Mouse (Mus musculus): ENCODE measurements around the gene Rheb.
A peak's percentile ranks its signal among the peaks of the same experiment; 100 is the strongest.
"Not testable (repeated sequence)": the region's sequence is repeated elsewhere in the genome, so short reads cannot be mapped to it uniquely, and the experiment has no call there.

Gene Rheb

GRCm38 (mm10) chr5:24782957-24783356, 59.5 kb downstream of the Rheb start:
- DNase-seq, result no peak

DNA sequence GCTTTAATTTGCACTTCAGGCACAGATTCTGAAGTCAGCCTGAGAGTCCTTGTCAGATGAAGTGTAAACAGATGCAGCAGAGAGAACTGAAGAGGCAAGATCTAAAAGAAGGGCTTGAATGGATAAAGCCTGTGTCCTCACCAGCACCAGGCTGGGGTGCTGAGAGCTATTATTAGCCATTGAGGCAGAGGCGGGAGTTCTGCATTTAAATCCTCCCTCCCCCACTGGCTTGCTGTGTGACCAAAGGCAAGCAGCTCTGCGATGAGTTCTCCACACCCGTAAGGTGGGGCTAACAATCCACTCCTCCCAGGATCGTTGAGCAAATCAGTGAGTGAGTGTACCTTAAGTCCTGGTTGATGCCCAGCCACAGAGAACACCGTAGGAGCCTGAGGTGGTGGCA, 61.4 kb downstream of the Rheb start:
- DNase-seq, result no peak

DNA sequence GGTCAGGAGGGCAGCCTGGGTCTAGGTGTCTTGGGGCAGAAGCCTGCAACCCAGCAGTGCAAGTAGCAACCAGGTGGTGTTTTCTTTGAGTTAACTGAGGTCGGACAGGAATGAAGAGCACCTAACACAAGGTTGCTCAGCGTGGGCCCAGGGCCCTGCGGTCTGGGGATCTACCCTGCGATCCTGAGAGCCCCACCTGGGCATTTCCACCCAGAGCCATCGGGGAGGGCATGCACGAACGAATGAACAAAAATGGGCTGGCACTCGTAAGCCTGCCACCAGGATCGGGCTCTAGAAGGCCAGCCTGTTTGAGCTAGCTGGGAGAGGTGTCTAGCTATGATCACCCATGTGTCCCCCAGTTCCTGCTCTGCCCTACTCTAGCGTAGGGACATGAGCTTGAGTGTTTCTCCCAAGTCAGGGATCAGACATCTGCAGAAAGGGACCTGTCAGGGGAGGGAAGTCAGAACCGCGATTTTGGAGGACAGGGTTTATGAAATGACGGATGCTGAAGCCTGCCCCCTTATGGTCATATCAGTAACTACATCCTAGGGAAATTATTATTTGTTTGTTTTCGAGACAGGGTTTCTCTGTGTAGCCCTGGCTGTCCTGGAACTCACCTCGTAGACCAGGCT, 62.4 kb downstream of the Rheb start:
- DNase-seq, result peak in 1 of 2 experiments; percentile 25

- no peak for DNase-seq
Measured at GRCm38 (mm10) chr5:24779321-24779720, 63.1 kb downstream of the Rheb start.

GRCm38 (mm10) chr5:24778843-24779140, 63.6 kb downstream of the Rheb start:
- no peak for DNase-seq

DNA sequence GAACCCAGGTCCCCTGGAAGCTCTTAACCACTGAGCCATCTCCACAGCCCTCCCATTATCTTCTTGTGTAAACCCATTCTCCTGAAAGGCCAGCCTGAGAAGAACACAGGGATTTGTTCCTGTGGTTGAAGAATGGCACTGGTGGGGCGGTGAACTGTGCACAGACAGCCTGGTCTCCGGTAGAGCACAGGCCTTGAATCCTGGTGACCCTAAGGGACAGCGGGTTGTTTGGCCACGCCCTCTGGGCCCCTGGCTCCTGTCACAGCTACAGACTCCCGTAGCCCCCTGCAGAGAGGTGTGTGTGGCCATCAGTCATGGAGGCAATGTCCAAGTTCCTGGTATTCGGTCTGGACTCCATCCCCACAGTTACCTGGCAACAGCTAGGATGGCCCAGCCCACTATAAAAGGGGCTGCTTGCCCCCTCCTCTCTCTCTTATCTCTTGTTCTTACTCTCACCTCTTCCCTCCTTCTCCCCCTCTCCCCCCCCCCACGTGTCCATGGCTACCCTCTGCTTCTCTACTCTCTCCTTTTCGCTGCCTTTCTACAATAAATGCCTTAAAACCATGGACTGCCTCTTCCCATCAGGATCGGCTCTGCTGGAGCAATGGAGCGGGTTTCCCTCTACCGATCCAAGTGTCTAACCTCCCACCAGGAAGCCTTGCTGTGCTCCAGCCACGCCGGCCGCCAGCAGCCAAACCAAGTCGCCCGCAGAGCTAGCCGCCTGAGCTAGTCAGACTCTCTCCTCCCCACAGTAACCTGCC, 64.2 kb downstream of the Rheb start:
- DNase-seq, result no peak

- DNase-seq, result no peak
Measured at GRCm38 (mm10) chr5:24776681-24777080, 65.7 kb downstream of the Rheb start.

DNA sequence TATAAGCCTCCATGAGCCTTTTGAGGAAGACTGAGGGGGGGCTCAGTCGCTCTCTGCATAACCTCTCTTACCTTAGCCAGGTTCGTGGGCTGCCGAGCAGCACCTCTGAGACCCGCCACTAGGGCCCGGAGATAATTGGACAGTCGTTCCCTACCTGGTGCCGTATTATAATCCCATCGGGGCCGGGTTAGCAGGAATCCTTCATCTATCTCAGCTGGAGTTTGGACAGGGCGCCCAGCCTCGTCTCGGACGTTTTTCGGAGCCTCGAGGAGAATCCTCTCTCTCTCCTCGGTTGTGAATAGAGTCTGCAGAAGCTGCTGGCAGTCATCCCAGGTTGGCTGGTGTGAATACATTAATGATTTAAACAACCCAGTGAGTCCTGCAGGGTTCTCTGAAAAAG, 67.9 kb downstream of the Rheb start:
- DNase-seq, result not testable (repeated sequence)

DNA sequence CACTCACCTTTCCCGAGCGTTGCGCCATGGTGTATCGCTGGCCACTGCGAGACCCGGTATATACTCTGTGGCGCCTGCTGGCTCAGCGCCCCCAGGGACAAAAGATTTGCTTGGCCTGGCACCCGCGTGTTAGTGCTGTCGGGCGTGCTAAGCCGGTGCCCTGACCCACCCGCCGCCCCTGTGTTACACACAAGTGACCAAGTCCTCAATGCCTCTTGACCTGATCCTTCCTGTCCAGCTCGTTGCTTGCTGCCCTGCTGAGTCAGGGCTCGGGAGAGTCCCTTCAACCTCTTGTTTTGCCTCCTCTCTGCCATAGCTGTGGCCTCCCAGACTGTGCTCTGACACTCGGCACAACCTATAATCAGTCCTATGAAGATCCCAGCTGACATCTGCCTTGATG, 84.6 kb downstream of the Rheb start, which contains the start of gene Crygn:
Gene Crygn (minus strand): TSS at position 193 of the 400 bp plus-strand sequence.
- no peak for DNase-seq

- no peak for DNase-seq
Measured at GRCm38 (mm10) chr5:24756931-24757330, 85.5 kb downstream of the Rheb start.

Measured in lung, adult 18-20 months (tissue).